Mouse (Mus musculus): ENCODE data around the gene Crisp2. TPM values are rescaled to one million over a fixed set of nuclear protein-coding genes. Genes with fewer than 3 reads are reported as not detected.

Gene Crisp2
- not detected in 2 replicates for polyA plus RNA-seq (2014; fragmentation: Nextera tagmentation; extraction: Ambion mirVana)

DNA sequence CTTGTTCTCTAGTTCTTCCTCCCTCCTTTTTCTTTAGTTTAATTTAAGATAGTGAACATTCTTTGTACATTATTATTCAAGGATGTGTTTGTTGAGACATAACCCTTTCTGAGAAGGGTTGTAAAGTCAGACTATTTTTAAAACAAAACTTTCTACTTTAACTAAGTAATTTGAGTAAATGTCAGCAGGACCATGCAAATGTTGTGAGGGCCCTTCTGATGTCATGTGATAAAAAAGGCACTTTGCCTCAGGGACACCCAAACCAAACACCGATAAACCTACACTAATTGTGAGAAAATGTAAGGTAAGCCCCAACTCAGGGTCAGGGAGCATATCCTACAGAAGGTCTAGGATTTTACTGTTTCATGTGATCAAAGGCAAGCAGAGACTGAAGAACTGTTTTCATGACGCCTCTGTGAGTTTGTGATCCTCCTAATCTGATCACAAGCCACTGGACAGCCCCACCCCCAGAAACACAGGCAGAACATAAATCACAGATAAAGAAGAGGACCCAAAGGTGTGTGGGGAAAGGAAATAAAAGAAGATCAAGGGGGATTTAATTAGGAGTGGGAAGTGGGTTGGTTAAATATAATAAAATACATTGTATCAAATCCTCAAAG lies at the start of gene Crisp2:
Gene Crisp2 (minus strand): TSS at position 51 of the 620 bp plus-strand sequence.
- ATAC-seq (replicated peaks; ENCODE audit: low FRiP score, low TSS enrichment, low read depth) (no peak), DNase-seq (ENCODE audit: low spot score) (no peak)
- Histone ChIP-seq H3K36me3 (ENCODE audit: control insufficient read depth, insufficient read depth, low read length) (no peaks in the 10 kb centered on the region), H3K27me3 (replicated peaks; ENCODE audit: control insufficient read depth, insufficient read depth, low read length) (no peaks in the 10 kb centered on the region), H3K4me2 (ENCODE audit: low read length) (no peak within 1 kb of the TSS), H3K9ac (ENCODE audit: low read length) (no peak within 1 kb of the TSS), H3K4me1 (replicated peaks; ENCODE audit: control insufficient read depth, insufficient read depth, low read length) (no peaks in the 10 kb centered on the region), H3K4me3 (ENCODE audit: low read depth, low read length) (no peak within 1 kb of the TSS), H3K27ac (ENCODE audit: low read depth) (no peak within 1 kb of the TSS), H3K9me3 (ENCODE audit: control insufficient read depth, low read length) (no peaks in the 10 kb centered on the region)
- WGBS: 32% methylated on average over 2 of the region's 2 CpGs

DNA sequence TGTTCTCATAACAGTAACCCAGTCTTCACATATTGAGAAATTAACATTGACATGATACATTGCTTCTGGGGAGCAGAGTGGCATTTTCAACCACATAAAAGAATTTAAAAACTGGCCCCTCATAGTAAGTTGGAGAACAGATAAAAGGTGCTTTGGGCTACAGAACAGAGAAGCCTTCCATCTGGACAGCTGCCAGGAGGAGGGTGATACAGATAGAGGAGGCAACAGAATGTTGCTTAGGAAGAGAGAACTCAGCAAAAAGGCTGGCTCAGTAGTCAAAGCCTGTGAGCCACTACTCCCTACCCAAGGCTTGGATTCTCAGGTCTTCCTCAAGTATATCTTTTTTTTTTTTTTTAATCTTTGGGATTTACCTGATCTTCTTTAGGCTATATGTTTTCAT lies 48.3 kb upstream of the Crisp2 start:
- H3K9me3 ChIP-seq (ENCODE audit: control insufficient read depth, low read length): no peaks in the 10 kb centered on the region
- H3K36me3 ChIP-seq (ENCODE audit: control insufficient read depth, insufficient read depth, low read length): no peaks in the 10 kb centered on the region
- DNase-seq (ENCODE audit: low spot score): no peak
- no peak overlapping the region for H3K9ac ChIP-seq (ENCODE audit: low read length)
- no peaks in the 10 kb centered on the region for H3K4me1 ChIP-seq (replicated peaks; ENCODE audit: control insufficient read depth, insufficient read depth, low read length)
- H3K4me3 ChIP-seq (ENCODE audit: low read depth, low read length): no peak overlapping the region
- ATAC-seq (replicated peaks; ENCODE audit: low FRiP score, low TSS enrichment, low read depth): no peak
- no peaks in the 10 kb centered on the region for H3K27me3 ChIP-seq (replicated peaks; ENCODE audit: control insufficient read depth, insufficient read depth, low read length)
- H3K27ac ChIP-seq (ENCODE audit: low read depth): no peak overlapping the region
- H3K4me2 ChIP-seq (ENCODE audit: low read length): no peak overlapping the region

DNA sequence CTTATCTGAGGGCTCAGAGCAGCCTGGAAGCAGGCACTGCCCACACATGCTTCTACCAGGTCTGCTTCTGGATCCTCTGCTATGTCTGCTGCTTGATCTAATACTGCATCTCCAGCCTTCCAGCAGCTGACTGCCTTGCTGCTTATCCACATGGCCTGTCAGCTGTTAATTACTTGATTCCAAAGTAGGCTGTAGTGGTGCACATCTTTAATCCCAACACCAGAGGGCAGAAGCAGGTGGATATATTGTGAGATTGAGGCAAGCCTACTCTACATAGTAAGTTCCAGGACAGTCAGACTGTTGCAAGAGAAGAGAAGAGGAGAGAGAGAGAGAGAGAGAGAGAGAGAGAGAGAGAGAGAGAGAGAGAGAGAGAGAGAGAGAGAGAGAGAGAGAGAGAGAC lies 30.5 kb upstream of the Crisp2 start:
- no peak for DNase-seq (ENCODE audit: low spot score)
- H3K36me3 ChIP-seq (ENCODE audit: control insufficient read depth, insufficient read depth, low read length): no peaks in the 10 kb centered on the region

DNA sequence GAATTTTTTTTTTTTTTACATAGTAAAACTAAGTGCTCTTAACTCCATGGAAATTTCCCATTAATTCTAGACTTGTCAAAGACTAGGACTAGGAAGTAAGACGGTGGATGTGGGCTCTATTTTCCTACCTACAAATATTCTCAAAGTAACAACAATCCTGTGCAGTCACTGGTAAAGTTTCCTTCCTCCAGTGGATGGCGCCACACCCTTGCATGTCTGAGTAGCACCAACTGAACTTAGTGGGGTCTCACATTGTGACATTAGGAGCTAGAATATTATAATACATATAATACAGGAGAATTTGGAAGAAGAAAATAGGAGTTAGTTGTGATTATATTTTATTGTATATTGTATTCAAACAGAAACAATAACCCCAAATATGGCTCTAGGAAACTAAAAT lies 25.1 kb upstream of the Crisp2 start:
- DNase-seq (ENCODE audit: low spot score) (no peak), ATAC-seq (replicated peaks; ENCODE audit: low FRiP score, low TSS enrichment, low read depth) (no peak)
- Histone ChIP-seq H3K9ac (ENCODE audit: low read length) (no peak overlapping the region), H3K4me1 (replicated peaks; ENCODE audit: control insufficient read depth, insufficient read depth, low read length) (no peaks in the 10 kb centered on the region), H3K27me3 (replicated peaks; ENCODE audit: control insufficient read depth, insufficient read depth, low read length) (no peaks in the 10 kb centered on the region), H3K27ac (ENCODE audit: low read depth) (no peak overlapping the region), H3K4me3 (ENCODE audit: low read depth, low read length) (no peak overlapping the region), H3K4me2 (ENCODE audit: low read length) (no peak overlapping the region), H3K9me3 (ENCODE audit: control insufficient read depth, low read length) (no peaks in the 10 kb centered on the region), H3K36me3 (ENCODE audit: control insufficient read depth, insufficient read depth, low read length) (no peaks in the 10 kb centered on the region)
- 51% methylated on average over 2 of the region's 2 CpGs for WGBS

More for the DNA sequence above, 30.5 kb upstream of the Crisp2 start:
- Histone ChIP-seq H3K27ac (ENCODE audit: low read depth) (no peak overlapping the region), H3K9ac (ENCODE audit: low read length) (no peak overlapping the region), H3K9me3 (ENCODE audit: control insufficient read depth, low read length) (no peaks in the 10 kb centered on the region), H3K4me2 (ENCODE audit: low read length) (no peak overlapping the region), H3K27me3 (replicated peaks; ENCODE audit: control insufficient read depth, insufficient read depth, low read length) (no peaks in the 10 kb centered on the region), H3K4me3 (ENCODE audit: low read depth, low read length) (no peak overlapping the region), H3K4me1 (replicated peaks; ENCODE audit: control insufficient read depth, insufficient read depth, low read length) (no peaks in the 10 kb centered on the region)
- no peak for ATAC-seq (replicated peaks; ENCODE audit: low FRiP score, low TSS enrichment, low read depth)

DNA sequence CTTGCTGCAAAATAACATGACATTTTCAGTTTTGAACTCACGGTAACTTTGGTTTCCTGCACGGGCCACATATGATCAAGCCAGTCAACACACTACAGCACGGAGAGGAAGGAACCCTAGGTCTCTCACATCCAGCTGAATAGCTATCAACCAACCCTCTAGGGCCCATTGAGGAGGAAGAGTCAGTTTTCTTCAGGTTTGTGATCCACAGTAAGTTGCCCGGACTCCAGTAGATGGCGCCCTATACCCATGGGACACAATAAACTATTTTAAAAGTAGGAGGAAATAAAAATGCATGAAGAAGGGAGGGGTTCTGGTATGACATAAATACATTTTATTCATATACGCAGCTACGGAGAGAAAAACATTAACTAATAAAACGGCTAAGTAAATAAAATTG lies 17.7 kb upstream of the Crisp2 start:
- Histone ChIP-seq H3K27ac (ENCODE audit: low read depth) (no peak overlapping the region), H3K4me3 (ENCODE audit: low read depth, low read length) (no peak overlapping the region), H3K9me3 (ENCODE audit: control insufficient read depth, low read length) (no peaks in the 10 kb centered on the region), H3K27me3 (replicated peaks; ENCODE audit: control insufficient read depth, insufficient read depth, low read length) (no peaks in the 10 kb centered on the region), H3K4me2 (ENCODE audit: low read length) (no peak overlapping the region), H3K36me3 (ENCODE audit: control insufficient read depth, insufficient read depth, low read length) (no peaks in the 10 kb centered on the region), H3K9ac (ENCODE audit: low read length) (no peak overlapping the region), H3K4me1 (replicated peaks; ENCODE audit: control insufficient read depth, insufficient read depth, low read length) (no peaks in the 10 kb centered on the region)
- WGBS: 57% methylated on average over 8 of the region's 8 CpGs
- no peak for ATAC-seq (replicated peaks; ENCODE audit: low FRiP score, low TSS enrichment, low read depth)
- peak; percentile 76 for DNase-seq (ENCODE audit: low spot score)

DNA sequence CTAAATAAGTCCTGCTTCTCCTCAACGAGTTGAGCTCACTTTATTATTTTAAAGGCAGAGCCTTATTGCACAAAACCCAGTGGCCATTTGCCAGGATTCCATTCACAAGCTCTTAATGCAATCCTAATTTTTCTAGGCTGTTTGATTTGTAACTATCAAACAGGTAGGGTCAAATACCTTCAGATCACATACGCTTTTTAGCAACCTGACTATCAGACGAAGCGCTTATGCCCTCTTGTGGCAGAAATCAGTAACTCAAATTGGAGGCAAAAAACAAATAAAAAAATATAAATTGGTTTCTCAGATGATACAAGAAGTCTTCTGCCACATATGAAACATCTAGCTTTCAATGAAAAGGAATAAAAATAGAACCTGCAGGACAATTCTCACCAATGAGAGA lies 17.0 kb upstream of the Crisp2 start:
- ATAC-seq (replicated peaks; ENCODE audit: low FRiP score, low TSS enrichment, low read depth) (no peak), DNase-seq (ENCODE audit: low spot score) (no peak)
- Histone ChIP-seq H3K4me1 (replicated peaks; ENCODE audit: control insufficient read depth, insufficient read depth, low read length) (no peaks in the 10 kb centered on the region), H3K27ac (ENCODE audit: low read depth) (no peak overlapping the region), H3K27me3 (replicated peaks; ENCODE audit: control insufficient read depth, insufficient read depth, low read length) (no peaks in the 10 kb centered on the region), H3K4me3 (ENCODE audit: low read depth, low read length) (no peak overlapping the region), H3K4me2 (ENCODE audit: low read length) (no peak overlapping the region), H3K9me3 (ENCODE audit: control insufficient read depth, low read length) (no peaks in the 10 kb centered on the region), H3K9ac (ENCODE audit: low read length) (no peak overlapping the region), H3K36me3 (ENCODE audit: control insufficient read depth, insufficient read depth, low read length) (no peaks in the 10 kb centered on the region)
- WGBS: 26% methylated on average over 4 of the region's 4 CpGs

DNA sequence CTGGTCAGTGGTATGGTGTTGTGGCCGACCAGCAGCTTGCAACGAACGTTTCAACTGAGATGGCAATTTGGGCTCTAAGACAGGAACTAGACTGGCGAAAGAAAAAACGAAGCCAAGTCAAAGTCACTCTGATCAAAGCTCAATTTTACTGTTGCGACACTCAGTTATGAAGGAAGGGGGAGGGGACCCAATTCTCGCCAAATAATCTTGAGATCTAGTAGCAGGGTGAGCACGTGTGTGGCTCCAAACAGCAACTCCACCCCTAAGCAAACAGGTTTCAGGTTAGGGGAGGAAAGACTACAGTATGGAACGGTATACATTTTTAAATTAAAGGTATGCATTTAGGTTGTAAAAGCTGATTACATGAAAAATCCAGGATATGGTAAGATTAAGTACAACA lies 14.7 kb upstream of the Crisp2 start:
- no peak overlapping the region for H3K9ac ChIP-seq (ENCODE audit: low read length)
- no peak for ATAC-seq (replicated peaks; ENCODE audit: low FRiP score, low TSS enrichment, low read depth)
- H3K4me2 ChIP-seq (ENCODE audit: low read length): no peak overlapping the region
- H3K9me3 ChIP-seq (ENCODE audit: control insufficient read depth, low read length): no peaks in the 10 kb centered on the region
- 73% methylated on average over 9 of the region's 9 CpGs for WGBS
- H3K36me3 ChIP-seq (ENCODE audit: control insufficient read depth, insufficient read depth, low read length): no peaks in the 10 kb centered on the region
- H3K27me3 ChIP-seq (replicated peaks; ENCODE audit: control insufficient read depth, insufficient read depth, low read length): no peaks in the 10 kb centered on the region
- no peak for DNase-seq (ENCODE audit: low spot score)
- no peak overlapping the region for H3K27ac ChIP-seq (ENCODE audit: low read depth)
- H3K4me1 ChIP-seq (replicated peaks; ENCODE audit: control insufficient read depth, insufficient read depth, low read length): no peaks in the 10 kb centered on the region
- H3K4me3 ChIP-seq (ENCODE audit: low read depth, low read length): no peak overlapping the region

DNA sequence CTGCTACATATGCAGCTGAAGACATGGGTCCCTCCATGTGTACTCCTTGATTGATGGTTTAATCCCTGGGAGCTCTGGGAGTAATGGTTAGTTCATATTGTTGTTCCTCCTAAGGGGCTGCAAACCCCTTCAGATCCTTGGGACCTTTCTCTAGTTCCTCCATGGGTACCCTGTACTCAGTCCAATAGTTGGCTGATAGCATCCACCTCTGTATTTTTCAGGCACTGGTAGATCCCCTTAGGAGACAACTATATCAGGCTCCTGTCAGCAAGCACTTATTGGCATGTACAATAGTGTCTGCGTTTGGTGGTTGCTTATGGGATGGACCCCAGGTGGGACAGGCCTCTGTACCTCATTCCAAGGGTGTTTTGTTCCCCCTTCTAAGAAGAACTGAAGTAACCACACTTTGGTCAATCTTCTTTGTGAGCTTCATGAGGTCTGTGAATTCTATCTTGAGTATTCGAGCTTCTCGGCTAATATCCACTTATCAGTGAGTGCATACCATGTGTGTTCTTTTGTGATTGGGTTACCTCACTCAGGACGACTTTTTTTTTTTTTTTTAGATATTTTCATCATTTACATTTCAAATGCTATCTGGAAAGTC lies 10.6 kb upstream of the Crisp2 start:
- WGBS: 75% methylated on average over 4 of the region's 4 CpGs
- Histone ChIP-seq H3K36me3 (ENCODE audit: control insufficient read depth, insufficient read depth, low read length) (no peaks in the 10 kb centered on the region), H3K27me3 (replicated peaks; ENCODE audit: control insufficient read depth, insufficient read depth, low read length) (no peaks in the 10 kb centered on the region), H3K4me3 (ENCODE audit: low read depth, low read length) (no peak overlapping the region), H3K9me3 (ENCODE audit: control insufficient read depth, low read length) (no peaks in the 10 kb centered on the region), H3K9ac (ENCODE audit: low read length) (no peak overlapping the region), H3K27ac (ENCODE audit: low read depth) (no peak overlapping the region), H3K4me1 (replicated peaks; ENCODE audit: control insufficient read depth, insufficient read depth, low read length) (no peaks in the 10 kb centered on the region), H3K4me2 (ENCODE audit: low read length) (no peak overlapping the region)
- DNase-seq (ENCODE audit: low spot score) (no peak), ATAC-seq (replicated peaks; ENCODE audit: low FRiP score, low TSS enrichment, low read depth) (no peak)

DNA sequence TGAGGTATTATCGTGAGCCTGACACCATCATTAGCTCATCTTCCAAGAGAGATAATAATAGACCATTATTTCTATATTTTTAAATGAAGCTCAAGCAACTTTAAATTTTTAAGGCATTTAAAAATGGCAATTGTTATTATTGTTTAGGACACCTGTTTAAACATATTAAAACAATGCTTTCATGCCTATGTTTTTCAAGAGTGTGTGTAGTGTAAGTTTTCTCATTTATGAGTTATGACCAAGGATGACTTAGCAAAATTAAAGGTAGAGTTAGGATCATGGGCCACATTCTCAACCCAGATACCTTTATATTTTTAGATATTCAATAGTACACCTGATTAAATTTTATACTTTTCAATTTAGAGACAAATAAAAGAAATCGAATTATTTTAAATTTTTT lies 5.5 kb upstream of the Crisp2 start:
- Histone ChIP-seq H3K9me3 (ENCODE audit: control insufficient read depth, low read length) (no peaks in the 10 kb centered on the region), H3K9ac (ENCODE audit: low read length) (no peak overlapping the region), H3K36me3 (ENCODE audit: control insufficient read depth, insufficient read depth, low read length) (no peaks in the 10 kb centered on the region), H3K27me3 (replicated peaks; ENCODE audit: control insufficient read depth, insufficient read depth, low read length) (no peaks in the 10 kb centered on the region), H3K4me2 (ENCODE audit: low read length) (no peak overlapping the region), H3K4me1 (replicated peaks; ENCODE audit: control insufficient read depth, insufficient read depth, low read length) (no peaks in the 10 kb centered on the region), H3K4me3 (ENCODE audit: low read depth, low read length) (no peak overlapping the region), H3K27ac (ENCODE audit: low read depth) (no peak overlapping the region)
- no peak for DNase-seq (ENCODE audit: low spot score)
- ATAC-seq (replicated peaks; ENCODE audit: low FRiP score, low TSS enrichment, low read depth): no peak
- 71% methylated on average over 2 of the region's 2 CpGs for WGBS
